Mouse (Mus musculus): ENCODE results near the gene Ttc26. TPM values are rescaled to one million over a fixed set of nuclear protein-coding genes. Genes with fewer than 3 reads are reported as not detected.

The Ttc26 gene
- polyA plus RNA-seq, 1 experiment from 2014 or later = 0.22 TPM

DNA sequence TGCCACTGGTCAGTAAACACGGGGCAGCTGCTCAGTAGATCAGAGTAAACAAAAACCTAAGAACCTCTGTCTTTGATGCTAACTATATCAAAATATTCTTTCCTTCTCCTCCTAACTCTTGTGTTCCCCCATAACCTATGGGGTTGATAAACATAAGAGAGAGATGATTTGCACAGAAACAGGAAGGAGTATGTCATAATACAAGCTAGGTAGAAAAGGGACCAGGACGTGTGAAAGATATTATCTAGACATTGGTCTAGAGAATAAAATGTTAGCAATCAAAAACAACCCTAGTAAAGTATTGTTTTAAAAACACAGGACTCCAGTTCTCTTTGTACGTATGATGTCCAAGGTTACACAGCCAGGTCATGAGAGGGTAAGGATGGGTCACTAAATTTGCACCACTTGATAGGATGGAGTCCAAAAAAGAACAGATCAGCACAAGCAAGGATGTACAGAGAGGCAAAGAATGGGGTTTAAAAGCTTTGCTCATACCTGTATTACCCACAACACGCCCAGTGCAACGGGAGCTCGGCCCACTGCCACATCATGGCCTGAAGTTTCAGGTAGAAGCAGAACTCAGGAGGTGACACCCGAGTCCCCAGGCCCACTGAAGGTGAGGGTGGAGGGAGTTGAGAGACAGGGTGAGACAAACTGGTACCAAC lies 37.1 kb upstream of the Ttc26 start:
- Histone ChIP-seq H3K4me1 (ENCODE audit: control insufficient read depth, low read depth, low read length) (peaks cover 79% of the 10 kb centered on the region), H3K36me3 (ENCODE audit: control insufficient read depth, insufficient read depth) (peaks cover 11% of the 10 kb centered on the region), H3K9ac (ENCODE audit: low read depth, low read length) (peak overlapping the region; percentile 67), H3K27me3 (ENCODE audit: control insufficient read depth, insufficient read depth, low read depth, low read length) (no peaks in the 10 kb centered on the region), H3K4me3 (ENCODE audit: low read depth, low read length) (peak overlapping the region; percentile 59), H3K4me2 (ENCODE audit: low read depth, low read length) (peak overlapping the region; percentile 72), H3K27ac (ENCODE audit: low read length) (peak overlapping the region; percentile 98), H3K9me3 (replicated peaks; ENCODE audit: control insufficient read depth, low read length) (no peaks in the 10 kb centered on the region)
- WGBS (ENCODE audit: insufficient replicate concordance) = 56% methylated on average over 7 of the region's 7 CpGs
- ATAC-seq (ENCODE audit: low read depth) = no peak

DNA sequence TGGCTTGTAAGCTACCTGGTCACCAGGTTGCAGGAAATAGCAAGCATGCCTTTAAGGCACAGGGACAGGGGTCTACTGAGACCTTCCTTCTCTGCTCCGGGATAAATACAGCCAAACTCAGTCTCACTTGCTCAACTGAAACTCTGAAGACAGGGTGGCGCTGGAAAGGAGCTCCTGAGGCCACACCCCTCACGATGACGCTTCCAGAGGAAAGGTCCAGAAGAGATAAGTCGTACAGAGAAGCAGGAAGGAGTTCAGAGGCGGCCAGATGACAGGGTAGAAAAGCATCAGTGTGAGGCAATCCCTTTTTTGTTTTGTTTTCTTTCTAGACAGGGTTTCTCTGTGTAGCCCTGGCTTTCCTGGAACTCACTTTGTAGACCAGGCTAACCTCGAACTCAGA lies 35.5 kb upstream of the Ttc26 start:
- peak overlapping the region; percentile 72 for H3K4me2 ChIP-seq (ENCODE audit: low read depth, low read length)
- H3K4me1 ChIP-seq (ENCODE audit: control insufficient read depth, low read depth, low read length) = peaks cover 78% of the 10 kb centered on the region
- H3K27me3 ChIP-seq (ENCODE audit: control insufficient read depth, insufficient read depth, low read depth, low read length) = no peaks in the 10 kb centered on the region
- H3K36me3 ChIP-seq (ENCODE audit: control insufficient read depth, insufficient read depth) = peaks cover 3% of the 10 kb centered on the region
- peak; percentile 72 for ATAC-seq (ENCODE audit: low read depth)
- peak overlapping the region; percentile 70 for H3K9ac ChIP-seq (ENCODE audit: low read depth, low read length)
- H3K27ac ChIP-seq (ENCODE audit: low read length) = peak overlapping the region; percentile 93
- no peaks in the 10 kb centered on the region for H3K9me3 ChIP-seq (replicated peaks; ENCODE audit: control insufficient read depth, low read length)
- 10% methylated on average over 7 of the region's 7 CpGs for WGBS (ENCODE audit: insufficient replicate concordance)
- peak overlapping the region; percentile 54 for H3K4me3 ChIP-seq (ENCODE audit: low read depth, low read length)

DNA sequence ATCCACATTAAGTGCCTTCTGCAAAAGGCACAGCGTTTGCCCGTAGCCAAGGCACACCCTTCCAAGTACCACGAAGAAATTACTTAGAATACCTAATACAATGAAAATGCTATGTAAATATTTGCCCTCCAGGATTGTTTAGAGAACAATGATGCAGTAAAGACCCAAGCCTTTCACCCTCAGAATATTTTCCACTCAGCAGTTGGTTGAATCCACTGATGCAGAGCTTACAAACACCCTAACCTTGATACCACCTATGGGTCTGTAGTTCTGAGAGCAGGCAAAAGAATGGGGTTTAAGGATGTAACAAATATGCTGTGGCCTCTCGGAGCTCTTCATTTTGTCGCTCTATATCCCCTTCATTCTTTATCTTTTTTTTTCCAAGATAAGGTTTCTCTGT lies 33.4 kb upstream of the Ttc26 start:
- peaks cover 77% of the 10 kb centered on the region for H3K4me1 ChIP-seq (ENCODE audit: control insufficient read depth, low read depth, low read length)
- no peak for ATAC-seq (ENCODE audit: low read depth)
- no peaks in the 10 kb centered on the region for H3K9me3 ChIP-seq (replicated peaks; ENCODE audit: control insufficient read depth, low read length)
- 49% methylated on average over 5 of the region's 5 CpGs for WGBS (ENCODE audit: insufficient replicate concordance)
- no peaks in the 10 kb centered on the region for H3K27me3 ChIP-seq (ENCODE audit: control insufficient read depth, insufficient read depth, low read depth, low read length)
- H3K27ac ChIP-seq (ENCODE audit: low read length) = peak overlapping the region; percentile 38
- H3K4me3 ChIP-seq (ENCODE audit: low read depth, low read length) = no peak overlapping the region
- peaks cover 3% of the 10 kb centered on the region for H3K36me3 ChIP-seq (ENCODE audit: control insufficient read depth, insufficient read depth)
- H3K4me2 ChIP-seq (ENCODE audit: low read depth, low read length) = peak overlapping the region; percentile 28; the same call in 1 of the 2 replicates
- H3K9ac ChIP-seq (ENCODE audit: low read depth, low read length) = no peak overlapping the region

DNA sequence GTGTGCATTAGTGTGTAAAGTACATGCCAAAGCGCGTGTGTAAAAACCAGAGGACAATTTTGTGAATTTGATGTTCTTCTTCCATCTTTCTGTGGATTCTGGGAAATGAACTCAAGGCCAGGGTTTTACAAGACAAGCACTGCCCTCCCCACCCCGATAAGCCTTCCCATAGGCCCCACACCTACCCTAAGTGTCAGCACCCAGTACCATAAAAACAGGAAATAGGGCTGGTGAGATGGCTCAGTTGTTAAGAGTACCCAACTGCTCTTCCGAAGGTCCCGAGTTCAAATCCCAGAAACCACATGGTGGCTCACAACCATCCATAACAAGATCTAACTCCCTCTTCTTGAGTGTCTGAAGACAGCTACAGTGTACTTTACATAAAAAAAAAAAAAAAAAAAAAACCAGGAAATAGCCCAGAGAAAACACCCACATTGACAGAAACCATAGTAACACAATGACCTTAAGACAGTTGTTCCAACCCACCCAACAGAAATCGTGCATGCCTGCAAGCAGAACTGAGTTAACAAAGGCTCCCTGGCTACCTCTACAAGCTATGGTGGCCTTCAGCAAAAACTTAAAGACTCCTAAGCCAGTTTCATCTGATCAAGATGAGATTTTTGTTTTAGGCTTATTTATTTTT lies 32.3 kb upstream of the Ttc26 start:
- H3K4me3 ChIP-seq (ENCODE audit: low read depth, low read length) = no peak overlapping the region
- H3K9ac ChIP-seq (ENCODE audit: low read depth, low read length) = no peak overlapping the region
- H3K27ac ChIP-seq (ENCODE audit: low read length) = peak overlapping the region; percentile 42; the same call in 1 of the 2 replicates
- peaks cover 3% of the 10 kb centered on the region for H3K36me3 ChIP-seq (ENCODE audit: control insufficient read depth, insufficient read depth)
- 73% methylated on average over 6 of the region's 6 CpGs for WGBS (ENCODE audit: insufficient replicate concordance)
- ATAC-seq (ENCODE audit: low read depth) = no peak
- H3K27me3 ChIP-seq (ENCODE audit: control insufficient read depth, insufficient read depth, low read depth, low read length) = no peaks in the 10 kb centered on the region
- H3K4me1 ChIP-seq (ENCODE audit: control insufficient read depth, low read depth, low read length) = peaks cover 67% of the 10 kb centered on the region
- H3K4me2 ChIP-seq (ENCODE audit: low read depth, low read length) = peak overlapping the region; percentile 34; the same call in 1 of the 2 replicates
- no peaks in the 10 kb centered on the region for H3K9me3 ChIP-seq (replicated peaks; ENCODE audit: control insufficient read depth, low read length)

DNA sequence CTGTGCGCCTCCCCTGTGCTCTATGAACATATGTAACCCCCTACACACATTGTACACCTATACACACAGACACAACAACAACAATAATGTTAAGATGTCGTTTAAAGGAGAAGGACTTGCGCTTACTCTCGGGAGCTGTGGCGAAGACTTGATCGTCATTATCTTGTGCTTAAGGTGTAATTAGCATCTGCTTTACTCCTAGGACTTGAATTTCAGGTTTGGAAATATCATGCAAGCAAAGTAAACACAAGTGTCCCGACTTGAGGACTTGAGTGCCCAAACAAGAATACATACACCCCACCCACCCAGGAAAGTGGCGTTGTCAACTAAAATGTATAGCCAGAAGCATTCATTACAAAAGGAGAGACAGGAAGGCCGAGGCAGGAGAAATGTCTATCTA lies 31.5 kb upstream of the Ttc26 start:
- peak overlapping the region; percentile 28; the same call in 1 of the 2 replicates for H3K4me2 ChIP-seq (ENCODE audit: low read depth, low read length)
- H3K4me3 ChIP-seq (ENCODE audit: low read depth, low read length) = peak overlapping the region; percentile 32
- H3K9me3 ChIP-seq (replicated peaks; ENCODE audit: control insufficient read depth, low read length) = no peaks in the 10 kb centered on the region
- H3K9ac ChIP-seq (ENCODE audit: low read depth, low read length) = no peak overlapping the region
- H3K4me1 ChIP-seq (ENCODE audit: control insufficient read depth, low read depth, low read length) = peaks cover 59% of the 10 kb centered on the region
- WGBS (ENCODE audit: insufficient replicate concordance) = 74% methylated on average over 9 of the region's 9 CpGs
- H3K27ac ChIP-seq (ENCODE audit: low read length) = peak overlapping the region; percentile 42; the same call in 1 of the 2 replicates
- no peak for ATAC-seq (ENCODE audit: low read depth)
- peaks cover 3% of the 10 kb centered on the region for H3K36me3 ChIP-seq (ENCODE audit: control insufficient read depth, insufficient read depth)
- no peaks in the 10 kb centered on the region for H3K27me3 ChIP-seq (ENCODE audit: control insufficient read depth, insufficient read depth, low read depth, low read length)

DNA sequence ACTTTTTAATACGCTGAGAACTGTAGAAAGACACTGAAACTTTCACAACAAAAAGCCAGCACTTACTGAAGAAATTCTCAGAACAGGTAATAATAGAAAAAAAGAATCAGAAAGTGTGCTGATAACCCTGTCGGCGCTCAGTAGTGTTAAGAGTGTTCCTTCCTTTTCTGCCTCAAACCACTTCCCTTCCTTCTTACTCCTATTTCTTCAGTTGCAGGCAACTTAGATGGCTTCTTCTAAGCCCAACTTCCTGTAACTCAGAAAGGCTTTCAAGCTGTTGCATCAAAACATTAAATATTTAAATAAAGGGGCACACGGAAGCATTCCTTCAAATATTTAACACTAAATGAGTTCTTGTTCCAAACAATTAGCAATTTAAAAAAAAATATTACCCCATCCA lies 29.3 kb upstream of the Ttc26 start:
- ATAC-seq (ENCODE audit: low read depth) = no peak
- Histone ChIP-seq H3K27me3 (ENCODE audit: control insufficient read depth, insufficient read depth, low read depth, low read length) (no peaks in the 10 kb centered on the region), H3K27ac (ENCODE audit: low read length) (peak overlapping the region; percentile 49), H3K9me3 (replicated peaks; ENCODE audit: control insufficient read depth, low read length) (no peaks in the 10 kb centered on the region), H3K4me3 (ENCODE audit: low read depth, low read length) (peak overlapping the region; percentile 91), H3K9ac (ENCODE audit: low read depth, low read length) (peak overlapping the region; percentile 96), H3K36me3 (ENCODE audit: control insufficient read depth, insufficient read depth) (peaks cover 3% of the 10 kb centered on the region), H3K4me1 (ENCODE audit: control insufficient read depth, low read depth, low read length) (peaks cover 59% of the 10 kb centered on the region), H3K4me2 (ENCODE audit: low read depth, low read length) (peak overlapping the region; percentile 76)
- 13% methylated on average over 4 of the region's 4 CpGs for WGBS (ENCODE audit: insufficient replicate concordance)

DNA sequence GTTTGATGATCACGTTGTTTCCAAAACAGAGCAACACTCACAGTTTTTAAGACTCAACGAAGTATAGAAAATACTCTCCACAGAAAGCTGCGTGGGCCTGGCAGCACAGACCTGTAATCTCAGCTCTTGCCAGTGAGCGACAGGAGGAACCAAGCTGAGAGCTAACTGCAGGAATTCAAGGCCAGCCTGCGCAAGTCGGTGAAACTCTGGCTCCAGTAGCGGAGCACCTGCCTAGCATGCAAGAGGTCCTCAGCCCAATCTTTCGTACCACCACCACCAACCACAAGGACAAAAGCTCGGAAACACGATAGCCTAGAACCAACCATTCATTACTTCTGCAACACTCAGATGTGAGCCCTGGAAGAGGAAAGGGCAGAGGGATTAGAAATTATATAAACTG lies 28.8 kb upstream of the Ttc26 start:
- H3K4me3 ChIP-seq (ENCODE audit: low read depth, low read length) = peak overlapping the region; percentile 91
- H3K36me3 ChIP-seq (ENCODE audit: control insufficient read depth, insufficient read depth) = peaks cover 3% of the 10 kb centered on the region
- H3K27ac ChIP-seq (ENCODE audit: low read length) = peak overlapping the region; percentile 100
- ATAC-seq (ENCODE audit: low read depth) = no peak
- peaks cover 59% of the 10 kb centered on the region for H3K4me1 ChIP-seq (ENCODE audit: control insufficient read depth, low read depth, low read length)
- peak overlapping the region; percentile 96 for H3K9ac ChIP-seq (ENCODE audit: low read depth, low read length)
- WGBS (ENCODE audit: insufficient replicate concordance) = 5% methylated on average over 10 of the region's 10 CpGs
- no peaks in the 10 kb centered on the region for H3K9me3 ChIP-seq (replicated peaks; ENCODE audit: control insufficient read depth, low read length)
- peak overlapping the region; percentile 76 for H3K4me2 ChIP-seq (ENCODE audit: low read depth, low read length)
- no peaks in the 10 kb centered on the region for H3K27me3 ChIP-seq (ENCODE audit: control insufficient read depth, insufficient read depth, low read depth, low read length)

DNA sequence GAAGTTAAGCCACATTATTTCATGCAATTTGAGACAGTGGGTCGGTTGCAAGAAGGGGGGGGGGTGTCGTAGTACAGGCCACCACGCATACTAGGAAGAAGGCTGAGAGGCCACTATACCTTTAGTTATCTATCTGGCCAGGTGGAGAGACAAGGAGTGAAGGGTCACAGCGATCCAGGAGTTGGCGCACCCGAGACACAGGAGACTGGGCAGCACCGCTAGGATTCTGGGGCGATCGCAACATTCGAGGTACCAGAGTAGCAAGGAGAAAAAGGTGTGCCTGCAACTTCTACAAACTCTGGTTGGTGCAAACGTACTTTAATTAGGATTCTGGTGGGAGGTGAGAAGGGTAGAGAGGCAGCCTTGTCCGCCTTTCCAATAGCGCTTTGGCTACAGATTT lies 28.1 kb upstream of the Ttc26 start:
- Histone ChIP-seq H3K4me2 (ENCODE audit: low read depth, low read length) (peak overlapping the region; percentile 76), H3K9me3 (replicated peaks; ENCODE audit: control insufficient read depth, low read length) (no peaks in the 10 kb centered on the region), H3K9ac (ENCODE audit: low read depth, low read length) (peak overlapping the region; percentile 96), H3K4me1 (ENCODE audit: control insufficient read depth, low read depth, low read length) (peaks cover 55% of the 10 kb centered on the region), H3K27me3 (ENCODE audit: control insufficient read depth, insufficient read depth, low read depth, low read length) (no peaks in the 10 kb centered on the region), H3K4me3 (ENCODE audit: low read depth, low read length) (peak overlapping the region; percentile 91), H3K36me3 (ENCODE audit: control insufficient read depth, insufficient read depth) (peaks cover 3% of the 10 kb centered on the region), H3K27ac (ENCODE audit: low read length) (peak overlapping the region; percentile 100)
- WGBS (ENCODE audit: insufficient replicate concordance) = 5% methylated on average over 13 of the region's 13 CpGs
- ATAC-seq (ENCODE audit: low read depth) = no peak

All from liver, embryonic 16.5 days (tissue).